Mouse (Mus musculus) cerebellum, adult 2 months (tissue): ENCODE data around the gene Gm45717. TPM values are rescaled to one million over a fixed set of nuclear protein-coding genes. Genes with fewer than 3 reads are reported as not detected.
"Not testable (repeated sequence)": the region's sequence is repeated elsewhere in the genome, so short reads cannot be mapped to it uniquely, and the experiment has no call there.

Experiments
- DNase-seq, 2 experiments: peaks; one replicate each; pipeline ENCODE4 v3.0.0; 2021
- H3K27ac ChIP-seq: fragments of 200-500 bp; 2 replicates; pipeline ENCODE4 v1.5.1; 2012; ENCODE audit warnings: low read length, control low read depth, inconsistent platforms; ENCODE audit not compliant: insufficient read depth
- H3K27me3 ChIP-seq: fragments of 200-500 bp; 2 replicates; pipeline ENCODE4 v1.6.1; 2012; ENCODE audit warnings: inconsistent platforms, mild to moderate bottlenecking, low read length, moderate library complexity; ENCODE audit not compliant: control insufficient read depth, insufficient read depth
- H3K4me1 ChIP-seq: fragments of 200-500 bp; 2 replicates; pipeline ENCODE4 v1.6.1; 2011; ENCODE audit warnings: low read length; ENCODE audit not compliant: control insufficient read depth, insufficient read depth
- H3K4me3 ChIP-seq: fragments of 200-500 bp; replicated peaks from 2 replicates; pipeline ENCODE3; 2011; ENCODE audit warnings: mild to moderate bottlenecking, low read depth, low read length, control low read depth; ENCODE audit not compliant: insufficient read depth
- CTCF ChIP-seq: fragments of 200-500 bp; IDR thresholded peaks from 2 replicates; pipeline ENCODE4 v1.5.1; 2011; ENCODE audit warnings: low read depth, mild to moderate bottlenecking, control low read depth, low read length, moderate library complexity, borderline replicate concordance; ENCODE audit not compliant: insufficient read depth
- POLR2A ChIP-seq: fragments of 200-500 bp; IDR thresholded peaks from 2 replicates; pipeline ENCODE4 v1.6.1; 2011; ENCODE audit warnings: low read length, control low read depth, borderline replicate concordance; ENCODE audit not compliant: insufficient read depth
- WGBS: fragments of 180-500 bp; shearing (Covaris S2); methylation state at CpG from one replicate; pipeline ENCODE4 v1.1.7; 2018; 5-methylcytosine and 5-hydroxymethylcytosine counted together
- polyA plus RNA-seq: library from polyadenylated mRNA; depleted of rRNA; stranded (reverse); fragments of >200 nt; gene quantifications from 2 replicates; pipeline ENCODE4 v1.2.3, GENCODE M21; 2012

Gm45717 gene
- polyA plus RNA-seq, 1 experiment: not detected

DNA sequence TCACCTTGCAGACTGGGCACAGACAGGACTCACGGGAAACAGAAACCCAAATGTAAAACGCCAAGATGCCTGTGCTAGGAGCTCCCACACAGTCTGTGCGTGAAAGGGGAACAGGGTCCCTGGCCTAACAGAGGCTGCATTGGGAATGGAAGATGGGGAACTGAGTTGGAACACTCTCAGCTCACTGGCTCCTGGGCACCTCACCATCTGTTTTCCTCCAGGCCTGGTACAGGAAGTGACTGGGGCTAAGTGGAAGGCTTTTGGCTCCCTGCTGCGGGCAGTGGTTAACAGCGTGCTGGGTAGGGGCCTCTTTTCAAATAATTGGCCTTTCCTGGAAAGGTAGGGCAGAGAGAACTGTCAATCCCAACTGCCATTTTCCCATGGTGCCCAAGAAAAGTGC is 34.9 kb upstream of the Gm45717 start:
- Histone ChIP-seq H3K4me1 (no peaks in the 10 kb centered on the region), H3K27ac (no peak overlapping the region), H3K4me3 (no peak overlapping the region), H3K27me3 (no peaks in the 10 kb centered on the region)
- no peak for TF ChIP-seq CTCF
- no peak for TF ChIP-seq POLR2A
- WGBS: 37% methylated on average over 5 of the region's 5 CpGs
- DNase-seq: no peak

DNA sequence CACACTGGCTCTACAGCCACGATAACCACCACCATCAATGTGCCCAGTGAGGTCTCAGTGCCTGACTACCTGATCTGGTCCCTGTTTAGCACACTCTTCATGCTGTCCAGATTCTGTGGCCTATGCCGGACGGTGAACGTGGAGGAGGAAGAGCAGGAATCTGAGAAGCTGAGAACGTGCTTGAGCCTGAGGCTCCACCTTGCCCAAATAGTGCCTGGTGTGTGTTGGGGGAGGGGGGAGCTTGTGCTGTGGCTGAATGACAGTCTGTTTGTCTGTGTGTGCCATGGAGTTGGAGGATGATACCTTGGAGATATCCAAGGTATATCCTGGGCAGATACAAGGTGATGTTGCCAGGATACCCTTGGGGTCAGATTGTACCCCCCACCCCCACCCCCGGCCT is 34.4 kb upstream of the Gm45717 start:
- WGBS: 69% methylated on average over 6 of the region's 6 CpGs
- no peak overlapping the region for H3K27ac ChIP-seq
- DNase-seq: no peak
- H3K27me3 ChIP-seq: no peaks in the 10 kb centered on the region
- no peaks in the 10 kb centered on the region for H3K4me1 ChIP-seq
- TF ChIP-seq POLR2A: no peak
- TF ChIP-seq CTCF: no peak
- no peak overlapping the region for H3K4me3 ChIP-seq

GRCm38 (mm10) chr7:140989022-140989421 is 33.3 kb upstream of the Gm45717 start:
- no peak for TF ChIP-seq CTCF
- no peak for TF ChIP-seq POLR2A
- no peak for DNase-seq
- H3K27me3 ChIP-seq: no peaks in the 10 kb centered on the region
- no peak overlapping the region for H3K27ac ChIP-seq
- H3K4me1 ChIP-seq: no peaks in the 10 kb centered on the region
- WGBS: 73% methylated on average over 4 of the region's 4 CpGs
- H3K4me3 ChIP-seq: no peak overlapping the region

GRCm38 (mm10) chr7:140987182-140988138 is 31.7 kb upstream of the Gm45717 start:
- no peak for DNase-seq
- no peak overlapping the region for H3K4me3 ChIP-seq
- H3K4me1 ChIP-seq: no peaks in the 10 kb centered on the region
- WGBS: 76% methylated on average over 17 of the region's 17 CpGs
- no peak overlapping the region for H3K27ac ChIP-seq
- no peak for TF ChIP-seq CTCF
- no peaks in the 10 kb centered on the region for H3K27me3 ChIP-seq

- no peak for TF ChIP-seq POLR2A
- no peak for TF ChIP-seq CTCF
- 92% methylated on average over 7 of the region's 7 CpGs for WGBS
- Histone ChIP-seq H3K27me3 (no peaks in the 10 kb centered on the region), H3K27ac (no peak overlapping the region), H3K4me3 (no peak overlapping the region), H3K4me1 (no peaks in the 10 kb centered on the region)
- DNase-seq: no peak
Measured at GRCm38 (mm10) chr7:140982971-140983370, 27.2 kb upstream of the Gm45717 start.

GRCm38 (mm10) chr7:140981704-140982103 is 26.0 kb upstream of the Gm45717 start:
- Histone ChIP-seq H3K27me3 (no peaks in the 10 kb centered on the region), H3K4me1 (no peaks in the 10 kb centered on the region), H3K4me3 (no peak overlapping the region), H3K27ac (no peak overlapping the region)
- WGBS: 95% methylated on average over 8 of the region's 8 CpGs
- DNase-seq: no peak
- TF ChIP-seq POLR2A (no peak), CTCF (no peak)

DNA sequence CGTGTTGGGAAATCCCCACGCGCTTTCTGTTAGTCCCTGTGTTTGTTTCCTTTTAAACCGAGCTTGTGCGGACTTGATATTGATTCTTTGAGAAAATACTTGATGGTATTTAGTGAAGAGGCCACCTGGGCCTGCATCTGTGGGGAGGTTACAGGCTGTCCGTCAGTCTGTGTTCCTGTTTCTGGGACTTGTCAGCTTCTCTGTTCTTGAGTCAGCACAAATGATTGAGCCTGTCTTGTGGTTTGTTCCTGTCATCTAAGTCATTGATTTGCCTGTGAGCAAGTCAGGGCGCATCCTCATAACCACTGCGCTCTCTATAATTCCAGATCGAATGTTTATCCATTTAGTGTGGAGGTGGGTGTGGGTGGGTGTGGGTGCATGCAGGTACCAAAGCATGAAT is 21.0 kb upstream of the Gm45717 start:
- 95% methylated on average over 9 of the region's 9 CpGs for WGBS
- H3K4me1 ChIP-seq, H3K27ac ChIP-seq, DNase-seq, H3K4me3 ChIP-seq, H3K27me3 ChIP-seq: not testable (repeated sequence)

GRCm38 (mm10) chr7:140975465-140975864 is 19.7 kb upstream of the Gm45717 start:
- WGBS: 28% methylated on average over 3 of the region's 3 CpGs
- Histone ChIP-seq H3K4me3 (no peak overlapping the region), H3K4me1 (no peaks in the 10 kb centered on the region), H3K27ac (no peak overlapping the region), H3K27me3 (no peaks in the 10 kb centered on the region)
- no peak for TF ChIP-seq CTCF
- no peak for TF ChIP-seq POLR2A
- no peak for DNase-seq

- no peak for DNase-seq
- no peaks in the 10 kb centered on the region for H3K4me1 ChIP-seq
- no peak overlapping the region for H3K27ac ChIP-seq
- no peaks in the 10 kb centered on the region for H3K27me3 ChIP-seq
- 20% methylated on average over 9 of the region's 9 CpGs for WGBS
- TF ChIP-seq POLR2A (no peak), CTCF (no peak)
- no peak overlapping the region for H3K4me3 ChIP-seq
Measured at GRCm38 (mm10) chr7:140974940-140975339, 19.2 kb upstream of the Gm45717 start.
